Mouse (Mus musculus) stomach, postnatal 0 days (tissue): Measurements from ENCODE around the gene Zfp777. TPM values are rescaled to one million over a fixed set of nuclear protein-coding genes. Genes with fewer than 3 reads are reported as not detected.

Source experiments
- ATAC-seq: fragments of 200-750 bp; cut with Nextera tagmentation; 2 replicates; pipeline ENCODE4 v1.8.0; 2017; ENCODE audit not compliant: low FRiP score, low TSS enrichment
- DNase-seq: peaks from one replicate; pipeline ENCODE4 v3.0.0-alpha.2; 2016; ENCODE audit warnings: low spot score
- H3K27ac ChIP-seq: fragments of 300-500 bp; sonication (generic); replicated peaks from 2 replicates; pipeline ENCODE4 v1.5.1; 2014; ENCODE audit warnings: mild to moderate bottlenecking, control low read depth
- H3K27me3 ChIP-seq: fragments of 300-500 bp; sonication (generic); 2 replicates; pipeline ENCODE4 v1.6.1; 2014; ENCODE audit warnings: low read length; ENCODE audit not compliant: control insufficient read depth, insufficient read depth
- H3K36me3 ChIP-seq: fragments of 300-500 bp; sonication (generic); 2 replicates; pipeline ENCODE4 v1.6.1; 2014; ENCODE audit warnings: low read length, mixed read lengths; ENCODE audit not compliant: control insufficient read depth, insufficient read depth
- H3K4me1 ChIP-seq: fragments of 300-500 bp; sonication (generic); replicated peaks from 2 replicates; pipeline ENCODE4 v1.6.1; 2014; ENCODE audit warnings: antibody characterized with exemption; ENCODE audit not compliant: control insufficient read depth, insufficient read depth
- H3K4me2 ChIP-seq: fragments of 300-500 bp; sonication (generic); replicated peaks from 2 replicates; pipeline ENCODE4 v1.6.1; 2014; ENCODE audit warnings: low read depth, mild to moderate bottlenecking, control low read depth, moderate library complexity
- H3K4me3 ChIP-seq: fragments of 300-500 bp; sonication (generic); 2 replicates; pipeline ENCODE4 v1.5.1; 2014; ENCODE audit warnings: low read depth, low read length, control low read depth
- H3K9ac ChIP-seq: fragments of 300-500 bp; sonication (generic); 2 replicates; pipeline ENCODE4 v1.6.1; 2014; ENCODE audit warnings: mild to moderate bottlenecking, low read length, control low read depth, mixed read lengths
- H3K9me3 ChIP-seq: fragments of 300-500 bp; sonication (generic); 2 replicates; pipeline ENCODE4 v1.6.1; 2016; ENCODE audit warnings: low read length; ENCODE audit not compliant: control insufficient read depth
- CTCF ChIP-seq: IDR thresholded peaks from 2 replicates; pipeline ENCODE4 v1.5.1; 2016; ENCODE audit warnings: antibody characterized with exemption, low read depth, mild to moderate bottlenecking, moderate library complexity
- EP300 ChIP-seq: optimal IDR thresholded peaks from 2 replicates; pipeline ENCODE3; 2016; ENCODE audit warnings: antibody characterized with exemption
- WGBS: fragments of 180-500 bp; shearing (Covaris S2); extraction: QIAGEN DNeasy Blood & Tissue Kit; methylation state at CpG from one replicate; pipeline ENCODE4 v1.1.7; 2014; 5-methylcytosine and 5-hydroxymethylcytosine counted together
- polyA plus RNA-seq: library from polyadenylated mRNA; unstranded; fragments of >200 nt; fragmentation: Nextera tagmentation; extraction: Ambion mirVana; gene quantifications from 2 replicates; pipeline ENCODE4 v1.2.1, GENCODE M21; 2015

Gene Zfp777
- polyA plus RNA-seq, 1 experiment from 2014 or later = 3.2 TPM

DNA sequence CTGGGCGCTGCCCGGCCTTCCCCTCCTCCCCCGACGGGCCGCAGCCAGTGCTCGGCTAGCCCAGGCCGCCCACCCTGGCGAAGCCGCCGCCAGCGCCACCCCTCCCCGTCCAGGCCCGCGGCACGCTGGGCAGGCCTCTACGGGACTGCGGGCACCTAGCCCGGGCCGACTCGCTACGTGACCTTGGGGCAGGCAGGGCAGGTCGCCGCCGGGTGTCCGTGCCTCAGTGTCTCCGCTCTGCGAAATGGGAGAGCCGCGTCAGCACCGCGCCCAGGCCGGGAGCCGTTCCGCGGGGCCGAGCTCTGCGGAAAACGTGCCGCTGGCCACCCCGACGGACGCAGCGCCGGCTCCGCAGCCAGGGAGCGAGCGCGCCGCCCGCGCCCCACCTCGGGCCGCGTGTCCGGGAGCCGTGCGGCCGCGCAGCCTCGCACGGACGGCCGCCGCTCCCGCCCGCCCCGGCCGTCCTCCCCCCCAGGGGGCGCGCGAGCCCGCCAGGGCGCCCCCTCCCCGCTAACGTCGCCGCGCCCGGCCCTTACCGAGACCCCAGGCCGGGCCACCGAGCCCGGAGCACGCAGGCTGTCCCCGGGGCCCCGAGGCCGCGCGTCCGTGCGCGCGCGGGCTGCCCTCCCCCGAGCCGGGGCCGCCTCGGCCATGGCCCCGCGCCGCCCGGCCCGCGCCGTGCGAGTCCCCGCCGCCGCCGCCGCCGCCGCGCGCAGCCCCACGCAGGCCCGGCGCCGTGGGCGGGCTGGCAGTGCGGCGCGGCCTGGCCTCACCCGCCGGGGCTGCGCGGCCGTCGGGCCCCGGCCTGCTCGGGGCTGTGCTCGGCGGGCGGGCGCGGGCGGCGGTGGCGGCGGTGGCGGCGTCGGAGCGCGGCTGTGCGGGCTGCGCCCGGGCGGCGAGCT is 1.0 kb downstream of the Zfp777 start:
- TF ChIP-seq CTCF (no peak; the same call in 1 of the 2 replicates), EP300 (no peak)
- Histone ChIP-seq H3K9me3 (no peaks in the 10 kb centered on the region), H3K4me3 (peak overlapping the region; percentile 63), H3K4me2 (peak overlapping the region; percentile 96), H3K9ac (peak overlapping the region; percentile 89), H3K27me3 (no peaks in the 10 kb centered on the region), H3K27ac (peak overlapping the region; percentile 93), H3K4me1 (no peaks in the 10 kb centered on the region), H3K36me3 (peaks cover 14% of the 10 kb centered on the region)
- peak; percentile 53 for DNase-seq
- under 1% methylated on average over 72 of the region's 150 CpGs for WGBS
- ATAC-seq = peak; percentile 64

DNA sequence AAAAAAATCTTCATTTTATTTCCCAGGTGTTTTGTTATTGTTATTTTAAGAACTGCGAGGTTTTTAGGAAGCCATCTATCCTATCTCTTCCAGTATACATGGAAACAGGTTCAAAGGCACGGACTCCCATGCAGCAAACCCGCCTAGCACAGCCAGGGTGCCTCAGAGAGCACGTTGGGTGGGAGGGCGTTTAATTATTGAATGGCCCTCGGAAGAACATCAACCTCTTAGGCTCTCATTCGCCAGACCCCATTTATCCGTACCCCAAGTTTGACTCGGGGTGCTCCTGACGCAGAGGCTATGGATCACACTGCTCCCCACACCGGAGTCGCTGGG is 1.6 kb downstream of the Zfp777 start:
- peak overlapping the region; percentile 93; the same call in 1 of the 2 replicates for H3K27ac ChIP-seq

DNA sequence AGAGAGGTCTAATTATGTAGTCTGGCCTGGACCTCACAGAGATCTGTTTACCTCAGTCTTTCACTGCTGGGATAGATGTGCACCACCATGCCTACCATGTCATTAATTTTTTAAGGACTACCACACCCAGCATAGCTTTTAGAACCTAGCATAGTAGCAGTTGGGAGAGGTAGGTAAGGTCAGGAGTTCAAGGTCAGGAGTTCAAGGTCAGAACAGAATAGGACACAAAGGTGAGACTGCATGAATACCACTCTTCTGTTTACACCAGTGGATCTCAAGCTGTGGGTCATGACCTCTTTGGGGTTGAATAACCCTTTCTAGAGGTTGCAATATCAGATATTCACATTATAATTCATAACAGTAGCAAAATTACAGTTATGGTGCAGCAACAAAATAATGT is 16.1 kb downstream of the Zfp777 start:
- Histone ChIP-seq H3K4me1 (no peaks in the 10 kb centered on the region), H3K27me3 (no peaks in the 10 kb centered on the region), H3K9ac (no peak overlapping the region), H3K36me3 (peaks cover 35% of the 10 kb centered on the region), H3K27ac (no peak overlapping the region), H3K9me3 (no peaks in the 10 kb centered on the region), H3K4me3 (no peak overlapping the region), H3K4me2 (no peak overlapping the region)
- ATAC-seq (no peak), DNase-seq (no peak)
- TF ChIP-seq CTCF = no peak
- no peak for TF ChIP-seq EP300

More for the DNA sequence above, 1.6 kb downstream of the Zfp777 start:
- DNase-seq = no peak
- Histone ChIP-seq H3K4me3 (peak overlapping the region; percentile 61), H3K4me2 (peak overlapping the region; percentile 96), H3K9ac (peak overlapping the region; percentile 89), H3K27me3 (no peaks in the 10 kb centered on the region), H3K4me1 (no peaks in the 10 kb centered on the region), H3K9me3 (no peaks in the 10 kb centered on the region), H3K36me3 (peaks cover 14% of the 10 kb centered on the region)
- 0 out of 2 replicates have a peak, but pooled peaks have one; percentile 2 for ATAC-seq
- TF ChIP-seq EP300 (no peak), CTCF (peak; percentile 43)
- 4% methylated on average over 12 of the region's 12 CpGs for WGBS

DNA sequence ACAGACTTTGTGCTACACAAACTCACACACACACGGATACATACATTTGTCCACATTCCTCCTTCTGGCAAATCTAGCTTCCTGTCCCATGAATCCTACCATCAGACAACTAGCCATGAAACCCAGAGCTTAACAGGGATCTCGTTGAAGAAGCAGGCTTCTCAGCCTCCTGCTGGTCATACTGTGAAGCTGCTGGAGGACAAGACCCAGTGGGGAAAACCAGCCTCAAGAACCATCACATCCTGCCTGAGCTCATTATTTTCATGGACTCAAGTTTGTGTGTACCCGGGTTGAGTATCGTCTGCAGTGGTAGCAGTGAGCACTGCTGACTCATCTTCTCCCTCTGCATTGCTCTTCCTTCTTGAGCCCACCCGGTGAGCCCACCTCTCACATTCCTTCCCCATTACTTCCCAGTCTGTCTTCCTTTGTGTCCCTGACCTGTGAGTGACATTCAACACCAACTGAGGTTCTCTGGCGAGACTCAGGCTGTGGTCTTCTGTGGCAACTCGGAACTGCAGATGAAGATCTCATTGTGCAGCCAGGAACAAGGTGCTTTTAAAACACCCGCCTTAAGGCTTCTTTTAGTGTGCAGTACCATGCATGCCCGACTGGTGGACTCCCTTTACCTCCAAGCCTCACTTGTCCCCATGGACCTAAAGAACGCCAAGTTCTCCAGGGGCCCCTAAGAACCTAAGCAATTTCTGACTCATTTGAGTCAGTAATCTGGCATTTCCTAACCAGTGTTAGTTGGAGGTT is 22.6 kb downstream of the Zfp777 start:
- no peak overlapping the region for H3K4me2 ChIP-seq
- H3K36me3 ChIP-seq = peaks cover 48% of the 10 kb centered on the region
- H3K4me3 ChIP-seq = no peak overlapping the region
- WGBS = 86% methylated on average over 10 of the region's 10 CpGs
- no peaks in the 10 kb centered on the region for H3K9me3 ChIP-seq
- H3K9ac ChIP-seq = no peak overlapping the region
- no peaks in the 10 kb centered on the region for H3K27me3 ChIP-seq
- DNase-seq (no peak), ATAC-seq (no peak)
- TF ChIP-seq CTCF (peak; percentile 57), EP300 (no peak)
- no peaks in the 10 kb centered on the region for H3K4me1 ChIP-seq
- no peak overlapping the region for H3K27ac ChIP-seq

DNA sequence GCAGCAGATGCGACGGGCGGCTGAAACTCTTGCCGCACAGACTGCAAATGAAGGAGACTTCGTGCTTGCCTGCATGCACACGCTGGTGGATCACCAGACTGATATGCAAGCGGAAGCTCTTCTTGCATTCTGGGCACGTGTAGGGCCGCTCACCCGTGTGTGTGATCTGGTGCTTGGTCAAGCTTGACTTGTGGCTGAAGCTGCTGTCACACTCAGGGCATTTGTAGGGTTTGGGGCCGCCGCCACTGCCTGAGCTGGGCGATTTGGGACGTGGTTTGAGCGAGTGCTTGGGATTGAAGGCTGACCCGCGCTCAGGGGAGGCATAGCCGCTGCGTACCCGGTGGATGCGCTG is 23.7 kb downstream of the Zfp777 start:
- Histone ChIP-seq H3K4me3 (no peak overlapping the region), H3K27me3 (no peaks in the 10 kb centered on the region), H3K9ac (no peak overlapping the region), H3K9me3 (no peaks in the 10 kb centered on the region), H3K27ac (no peak overlapping the region), H3K4me2 (no peak overlapping the region), H3K36me3 (peaks cover 42% of the 10 kb centered on the region), H3K4me1 (no peaks in the 10 kb centered on the region)
- no peak for DNase-seq
- TF ChIP-seq EP300 = no peak
- TF ChIP-seq CTCF = no peak
- ATAC-seq = no peak
- WGBS = 86% methylated on average over 21 of the region's 21 CpGs
